Mouse (Mus musculus): ENCODE data around the gene Slc25a11.
A peak's percentile ranks its signal among the peaks of the same experiment; 100 is the strongest.

Gene Slc25a11

GRCm38 (mm10) chr11:70646691-70647650, at the start of gene Slc25a11, which contains the start of gene Rnf167:
Gene Slc25a11, minus strand, starts transcription at chr11:70647479.
Gene Rnf167, plus strand, starts transcription at chr11:70647235.
- peak; percentile 100 for DNase-seq (ENCODE audit: low read depth)

- no peak for DNase-seq (ENCODE audit: low read depth)
These were observed 46.2 kb upstream of the Slc25a11 start for GRCm38 (mm10) chr11:70693504-70693903.

- DNase-seq (ENCODE audit: low read depth), result no peak
These were observed 42.3 kb upstream of the Slc25a11 start for GRCm38 (mm10) chr11:70689578-70689977.

GRCm38 (mm10) chr11:70688372-70688771, 41.1 kb upstream of the Slc25a11 start:
- no peak for DNase-seq (ENCODE audit: low read depth)

GRCm38 (mm10) chr11:70687601-70688199, 40.4 kb upstream of the Slc25a11 start, which contains the start of gene Camta2:
Gene Camta2, minus strand, starts transcription at chr11:70688105.
- peak; percentile 87 for DNase-seq (ENCODE audit: low read depth)

GRCm38 (mm10) chr11:70686901-70687566, 39.8 kb upstream of the Slc25a11 start:
- no peak for DNase-seq (ENCODE audit: low read depth)

- no peak for DNase-seq (ENCODE audit: low read depth)
These were observed 36.4 kb upstream of the Slc25a11 start for GRCm38 (mm10) chr11:70683640-70684039.

GRCm38 (mm10) chr11:70681897-70682581, 34.8 kb upstream of the Slc25a11 start:
- DNase-seq (ENCODE audit: low read depth), result peak; percentile 81

- no peak for DNase-seq (ENCODE audit: low read depth)
These were observed 33.9 kb upstream of the Slc25a11 start for GRCm38 (mm10) chr11:70681170-70681569.

- no peak for DNase-seq (ENCODE audit: low read depth)
These were observed 32.6 kb upstream of the Slc25a11 start for GRCm38 (mm10) chr11:70679894-70680293.

GRCm38 (mm10) chr11:70679361-70679760, 32.1 kb upstream of the Slc25a11 start:
- no peak for DNase-seq (ENCODE audit: low read depth)

- DNase-seq (ENCODE audit: low read depth), result no peak
These were observed 31.3 kb upstream of the Slc25a11 start for GRCm38 (mm10) chr11:70678576-70678975.

GRCm38 (mm10) chr11:70678092-70678491, 30.8 kb upstream of the Slc25a11 start:
- no peak for DNase-seq (ENCODE audit: low read depth)

GRCm38 (mm10) chr11:70674501-70674900, 27.2 kb upstream of the Slc25a11 start:
- no peak for DNase-seq (ENCODE audit: low read depth)

- no peak for DNase-seq (ENCODE audit: low read depth)
These were observed 26.7 kb upstream of the Slc25a11 start for GRCm38 (mm10) chr11:70674014-70674413.

GRCm38 (mm10) chr11:70671333-70672047, 24.2 kb upstream of the Slc25a11 start:
- DNase-seq (ENCODE audit: low read depth), result no peak

GRCm38 (mm10) chr11:70670483-70670882, 23.2 kb upstream of the Slc25a11 start:
- DNase-seq (ENCODE audit: low read depth), result no peak

- peak; percentile 94 for DNase-seq (ENCODE audit: low read depth)
These were observed 22.5 kb upstream of the Slc25a11 start for GRCm38 (mm10) chr11:70669582-70670345.

GRCm38 (mm10) chr11:70668771-70669505, 21.7 kb upstream of the Slc25a11 start, which contains the start of gene Spag7:
Gene Spag7, minus strand, starts transcription at chr11:70669416.
- DNase-seq (ENCODE audit: low read depth), result peak; percentile 99

All from induced T-regulatory cell, adult 2 months (primary cell).